Mouse (Mus musculus): ENCODE data around the gene Pex16. TPM values are rescaled to one million over a fixed set of nuclear protein-coding genes. Genes with fewer than 3 reads are reported as not detected.
A peak's percentile ranks its signal among the peaks of the same experiment; 100 is the strongest.

The Pex16 gene
- total and polyA plus RNA-seq, 3 experiments, result 41.9 to 52.5 TPM; not detected in 1

- Histone ChIP-seq H3K27ac (ENCODE audit: control insufficient read depth, low read depth, low read length) (no peak overlapping the region), H3K4me1 (ENCODE audit: control insufficient read depth in 1 of 2, insufficient read depth in 2 of 2, low read length in 2 of 2) (peaks cover 9 to 13% of the 10 kb centered on the region in 2 experiments), H3K9me3 (replicated peaks; ENCODE audit: insufficient read depth, low read length) (no peaks in the 10 kb centered on the region), H3K79me2 (ENCODE audit: control insufficient read depth, insufficient read depth, low read length, poor library complexity) (peaks cover 42% of the 10 kb centered on the region), H3K27me3 (ENCODE audit: control insufficient read depth in 1 of 2, insufficient read depth in 2 of 2, low read length in 2 of 2) (no peaks in the 10 kb centered on the region), H3K4me3 (ENCODE audit: control insufficient read depth in 1 of 2, insufficient read depth in 1 of 2, low read depth in 2 of 2, low read length in 2 of 2) (no peak overlapping the region), H3K9ac (ENCODE audit: control insufficient read depth, low read depth, low read length, poor library complexity, severe bottlenecking) (no peak overlapping the region), H3K36me3 (ENCODE audit: control insufficient read depth in 1 of 2, insufficient read depth in 2 of 2, low read length in 2 of 2) (peaks cover 11 to 15% of the 10 kb centered on the region in 2 experiments)
- no peak for DNase-seq (ENCODE audit: low read depth, low spot score)
- no peak for TF ChIP-seq TAL1 (IDR thresholded peaks at IDR 0.05; ENCODE audit: low read length)
- TF ChIP-seq TCF12 (IDR thresholded peaks at IDR 0.05; ENCODE audit: low read depth, low read length), result no peak
- TF ChIP-seq USF1 (IDR thresholded peaks at IDR 0.05; ENCODE audit: low read depth, low read length), result no peak
- TF ChIP-seq POLR2AphosphoS2 (IDR thresholded peaks at IDR 0.05; ENCODE audit: low read length), result no peak
- no peak for TF ChIP-seq ZMIZ1 (IDR thresholded peaks at IDR 0.05; ENCODE audit: low read depth, low read length)
- TF ChIP-seq SMC3 (IDR thresholded peaks at IDR 0.05; ENCODE audit: low read depth, low read length), result no peak
- TF ChIP-seq E2F4 (IDR thresholded peaks at IDR 0.05; ENCODE audit: borderline replicate concordance, low read depth, low read length), result no peak
- no peak for TF ChIP-seq CHD1 (IDR thresholded peaks at IDR 0.05; ENCODE audit: low read depth, low read length)
- TF ChIP-seq MYB (IDR thresholded peaks at IDR 0.05; ENCODE audit: low read depth, low read length), result no peak
- no peak for TF ChIP-seq CHD2 (IDR thresholded peaks at IDR 0.05; ENCODE audit: low read length)
These were observed 52.0 kb downstream of the Pex16 start for GRCm38 (mm10) chr2:92426426-92426825.

DNA sequence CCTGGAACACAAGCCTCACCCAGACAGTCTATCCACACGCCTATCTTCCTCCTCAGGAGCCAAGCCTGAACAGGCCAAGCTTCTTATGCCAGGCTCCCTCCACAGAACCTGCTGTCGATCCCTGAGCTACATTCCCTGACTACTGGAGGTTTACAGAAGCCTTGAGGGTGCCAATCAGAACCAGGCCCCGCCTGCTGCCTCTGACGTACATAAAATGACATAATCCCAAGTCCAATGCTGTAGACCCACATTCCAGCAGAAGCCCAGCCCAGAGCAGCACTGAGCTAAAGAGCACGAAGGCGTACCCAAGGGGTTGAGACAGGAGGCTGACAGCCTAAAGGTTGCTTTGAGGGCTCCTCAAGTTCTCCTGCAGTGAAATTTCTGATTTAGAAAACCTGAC is 53.4 kb downstream of the Pex16 start:
- Histone ChIP-seq H3K4me3 (ENCODE audit: control insufficient read depth in 1 of 2, insufficient read depth in 1 of 2, low read depth in 2 of 2, low read length in 2 of 2) (no peak overlapping the region), H3K79me2 (ENCODE audit: control insufficient read depth, insufficient read depth, low read length, poor library complexity) (peaks cover 57% of the 10 kb centered on the region), H3K9ac (ENCODE audit: control insufficient read depth, low read depth, low read length, poor library complexity, severe bottlenecking) (no peak overlapping the region), H3K9me3 (replicated peaks; ENCODE audit: insufficient read depth, low read length) (no peaks in the 10 kb centered on the region), H3K27ac (ENCODE audit: control insufficient read depth, low read depth, low read length) (no peak overlapping the region), H3K4me1 (ENCODE audit: control insufficient read depth in 1 of 2, insufficient read depth in 2 of 2, low read length in 2 of 2) (peaks cover 9 to 20% of the 10 kb centered on the region in 2 experiments), H3K27me3 (ENCODE audit: control insufficient read depth in 1 of 2, insufficient read depth in 2 of 2, low read length in 2 of 2) (no peaks in the 10 kb centered on the region), H3K36me3 (ENCODE audit: control insufficient read depth in 1 of 2, insufficient read depth in 2 of 2, low read length in 2 of 2) (peaks cover 10 to 11% of the 10 kb centered on the region in 2 experiments)
- TF ChIP-seq JUND (IDR thresholded peaks at IDR 0.05; ENCODE audit: low read depth, low read length), result no peak
- TF ChIP-seq ETS1 (IDR thresholded peaks at IDR 0.05; ENCODE audit: low read depth, low read length), result no peak
- DNase-seq (ENCODE audit: low read depth, low spot score), result no peak

GRCm38 (mm10) chr2:92430089-92430488 is 55.6 kb downstream of the Pex16 start:
- no peak overlapping the region for H3K9ac ChIP-seq (ENCODE audit: control insufficient read depth, low read depth, low read length, poor library complexity, severe bottlenecking)
- peaks cover 9 to 25% of the 10 kb centered on the region in 2 experiments for H3K4me1 ChIP-seq (ENCODE audit: control insufficient read depth in 1 of 2, insufficient read depth in 2 of 2, low read length in 2 of 2)
- no peaks in the 10 kb centered on the region for H3K9me3 ChIP-seq (replicated peaks; ENCODE audit: insufficient read depth, low read length)
- H3K27me3 ChIP-seq (ENCODE audit: control insufficient read depth in 1 of 2, insufficient read depth in 2 of 2, low read length in 2 of 2), result no peaks in the 10 kb centered on the region
- DNase-seq (ENCODE audit: low read depth, low spot score), result peak; percentile 37
- peaks cover 7 to 12% of the 10 kb centered on the region in 2 experiments for H3K36me3 ChIP-seq (ENCODE audit: control insufficient read depth in 1 of 2, insufficient read depth in 2 of 2, low read length in 2 of 2)
- no peak overlapping the region for H3K4me3 ChIP-seq (ENCODE audit: control insufficient read depth in 1 of 2, insufficient read depth in 1 of 2, low read depth in 2 of 2, low read length in 2 of 2)
- H3K27ac ChIP-seq (ENCODE audit: control insufficient read depth, low read depth, low read length), result no peak overlapping the region
- TF ChIP-seq TCF12 (IDR thresholded peaks at IDR 0.05; ENCODE audit: low read depth, low read length) (0 out of 2 replicates have a peak, but pooled peaks have one; percentile 17), EP300 (IDR thresholded peaks at IDR 0.05; ENCODE audit: low read depth in 1 of 2, low read length in 2 of 2) (peak in 1 of 2 experiments; percentile 52; a peak in 1 of 4 replicates), MAZ (IDR thresholded peaks at IDR 0.05; ENCODE audit: low read depth, low read length) (no peak), SIN3A (IDR thresholded peaks at IDR 0.05; ENCODE audit: low read length) (peak; percentile 20; the same call in 1 of the 2 replicates), SMC3 (IDR thresholded peaks at IDR 0.05; ENCODE audit: low read depth, low read length) (no peak), ETS1 (IDR thresholded peaks at IDR 0.05; ENCODE audit: low read depth, low read length) (0 out of 2 replicates have a peak, but pooled peaks have one; percentile 14), GATA1 (IDR thresholded peaks at IDR 0.05; ENCODE audit: low read depth, low read length) (0 out of 2 replicates have a peak, but pooled peaks have one; percentile 20), RCOR1 (IDR thresholded peaks at IDR 0.05; ENCODE audit: low read depth, low read length) (peak; percentile 55; the same call in 1 of the 2 replicates), MXI1 (IDR thresholded peaks at IDR 0.05; ENCODE audit: low read depth, low read length) (no peak), MEF2A (IDR thresholded peaks at IDR 0.05; ENCODE audit: extremely low read depth, insufficient replicate concordance, low read depth, low read length, poor library complexity, severe bottlenecking) (0 out of 2 replicates have a peak, but pooled peaks have one; percentile 57)
- peaks cover 66% of the 10 kb centered on the region for H3K79me2 ChIP-seq (ENCODE audit: control insufficient read depth, insufficient read depth, low read length, poor library complexity)

All from MEL (cell line).